Mouse (Mus musculus) kidney, adult 8-10 months (tissue): ENCODE measurements around the gene Rilp.

Source experiments
- DNase-seq, 2 experiments: peaks; one replicate each; pipeline ENCODE4 v3.0.0; 2022

Gene Rilp

DNA sequence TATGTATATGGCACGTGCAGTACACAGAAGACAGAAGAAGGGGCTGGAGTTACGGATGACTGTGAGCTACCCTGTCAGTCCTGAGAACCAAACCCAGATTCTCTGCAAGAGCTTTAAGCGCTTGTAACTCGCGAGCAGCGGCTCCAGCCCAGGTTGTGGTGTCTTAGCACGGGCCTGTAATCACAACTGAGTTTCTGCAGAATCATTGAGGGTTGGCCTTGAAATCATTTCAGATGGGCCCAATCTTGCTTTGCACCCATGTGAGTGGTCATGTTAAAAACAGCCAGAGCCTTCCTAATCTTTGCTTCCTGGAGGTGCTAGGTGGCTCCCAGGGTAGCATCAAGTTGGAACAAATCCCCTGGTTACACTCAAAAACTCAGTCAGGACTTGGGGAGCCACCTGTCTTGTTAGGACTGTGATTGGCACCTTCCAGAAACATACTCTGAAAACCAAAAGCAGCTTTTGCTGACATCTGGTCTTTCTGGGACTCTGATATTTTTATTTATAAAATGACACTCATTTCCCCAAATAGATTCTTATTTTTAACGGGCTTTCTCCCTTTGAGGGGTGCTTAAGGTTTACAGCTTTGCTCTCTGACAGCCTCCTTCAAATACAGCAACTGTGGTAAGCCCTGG, 50.1 kb downstream of the Rilp start:
- no peak for DNase-seq

DNA sequence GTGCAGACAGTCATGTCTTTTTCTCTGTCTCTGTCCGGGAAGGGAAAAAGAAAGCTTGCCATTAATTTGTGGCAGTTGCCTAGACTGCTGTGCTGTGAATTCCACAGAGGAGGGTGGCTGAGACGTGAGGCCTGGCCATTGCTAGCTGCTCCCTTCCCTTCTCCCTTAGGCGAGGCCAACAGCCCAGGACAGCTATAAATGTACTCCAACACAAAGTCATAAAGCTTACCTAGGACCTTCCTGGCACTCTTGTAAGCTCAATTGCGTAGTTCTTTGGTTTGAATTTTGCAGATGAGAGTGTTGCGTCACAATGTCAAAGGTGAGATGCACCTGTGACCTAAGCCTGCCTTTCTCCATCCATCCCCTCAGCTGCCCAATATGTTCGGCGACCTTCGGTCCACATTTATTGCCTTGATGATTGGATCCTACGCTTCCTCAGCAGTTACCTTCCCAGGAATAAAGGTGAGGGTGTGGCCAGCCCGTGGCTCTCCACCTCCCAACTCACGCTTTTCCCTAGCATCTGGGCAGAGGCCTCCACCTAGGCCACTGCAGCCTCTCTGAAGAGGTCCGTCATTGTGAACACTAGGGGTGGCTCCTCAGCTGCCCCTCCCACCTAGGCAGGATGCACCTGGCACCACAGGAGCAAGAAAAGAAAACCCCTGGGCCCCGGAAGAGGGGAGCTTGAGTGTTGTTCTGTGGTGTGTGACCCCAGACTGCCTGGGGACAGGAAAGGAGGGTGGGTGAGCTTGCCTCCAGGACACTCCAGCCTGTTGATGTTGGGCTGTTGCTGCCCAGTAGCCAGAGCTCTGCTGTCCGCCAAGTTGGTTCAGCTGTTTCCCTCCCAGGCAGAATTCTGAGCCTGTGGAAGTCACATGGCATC, 50.9 kb downstream of the Rilp start:
- DNase-seq, result no peak

DNA sequence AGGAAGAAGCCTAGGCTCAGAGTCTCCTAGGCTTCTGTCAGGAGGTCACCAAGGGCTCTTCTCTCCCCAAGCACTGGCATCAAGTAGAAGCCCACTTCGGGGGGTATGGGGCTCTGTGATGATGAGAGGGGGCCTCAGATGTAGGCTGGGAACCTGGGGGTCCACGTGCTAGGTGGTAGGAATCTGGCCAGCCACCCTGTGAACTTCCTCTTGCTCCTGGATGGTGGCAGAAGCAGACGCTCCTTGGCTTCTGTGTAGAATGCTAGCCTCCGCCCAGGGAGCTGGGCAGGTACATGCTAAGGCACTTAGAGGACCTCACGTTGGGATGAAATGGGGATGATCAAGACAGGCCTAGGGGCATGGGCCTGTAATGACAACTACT, 51.5 kb downstream of the Rilp start:
- no peak for DNase-seq
